Mouse (Mus musculus) left cerebral cortex, postnatal 10 days (tissue): ENCODE results near the gene Csrp1. TPM values are rescaled to one million over a fixed set of nuclear protein-coding genes. Genes with fewer than 3 reads are reported as not detected.

Experiments
- DNase-seq, 2 experiments: peaks; one replicate each; pipeline ENCODE4 v3.0.0; 2021 to 2022; ENCODE audit warnings: low spot score in 2 of 2, mixed read lengths in 1 of 2; ENCODE audit errors: extremely low spot score in 1 of 2
- intact Hi-C: fragments of 180-260 bp; cut with DNase I; formaldehyde crosslinking; loops from one replicate; pipeline ENCODE4 v1.15.1; 2025
- total RNA-seq, 2 experiments: library from RNA; stranded (reverse); gene quantifications; 2 replicates each; pipeline ENCODE4 v1.2.3; 2021

The Csrp1 gene
- total RNA-seq, 2 experiments from 2014 or later = 67.3 to 85.0 TPM

DNA sequence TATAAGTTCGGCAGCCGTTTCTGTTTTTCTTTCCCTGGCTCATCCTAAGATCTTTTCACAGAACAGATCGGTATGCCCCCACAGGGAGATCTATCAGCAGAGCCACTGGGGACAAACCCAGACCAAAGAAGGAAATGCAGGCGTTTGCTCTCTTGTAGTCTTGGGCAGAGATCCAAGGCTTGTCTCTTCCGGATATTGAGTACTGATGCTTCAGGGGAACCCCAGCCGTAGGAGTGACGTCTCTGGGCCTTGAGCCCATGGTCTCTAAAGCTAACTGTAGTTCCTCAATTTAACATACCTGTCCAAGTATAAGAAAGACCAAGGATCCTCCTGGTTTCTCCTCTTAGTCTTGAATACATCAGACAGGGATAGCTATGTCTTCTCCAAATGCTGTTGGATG lies 6.1 kb downstream of the Csrp1 start:
- no peak for DNase-seq

DNA sequence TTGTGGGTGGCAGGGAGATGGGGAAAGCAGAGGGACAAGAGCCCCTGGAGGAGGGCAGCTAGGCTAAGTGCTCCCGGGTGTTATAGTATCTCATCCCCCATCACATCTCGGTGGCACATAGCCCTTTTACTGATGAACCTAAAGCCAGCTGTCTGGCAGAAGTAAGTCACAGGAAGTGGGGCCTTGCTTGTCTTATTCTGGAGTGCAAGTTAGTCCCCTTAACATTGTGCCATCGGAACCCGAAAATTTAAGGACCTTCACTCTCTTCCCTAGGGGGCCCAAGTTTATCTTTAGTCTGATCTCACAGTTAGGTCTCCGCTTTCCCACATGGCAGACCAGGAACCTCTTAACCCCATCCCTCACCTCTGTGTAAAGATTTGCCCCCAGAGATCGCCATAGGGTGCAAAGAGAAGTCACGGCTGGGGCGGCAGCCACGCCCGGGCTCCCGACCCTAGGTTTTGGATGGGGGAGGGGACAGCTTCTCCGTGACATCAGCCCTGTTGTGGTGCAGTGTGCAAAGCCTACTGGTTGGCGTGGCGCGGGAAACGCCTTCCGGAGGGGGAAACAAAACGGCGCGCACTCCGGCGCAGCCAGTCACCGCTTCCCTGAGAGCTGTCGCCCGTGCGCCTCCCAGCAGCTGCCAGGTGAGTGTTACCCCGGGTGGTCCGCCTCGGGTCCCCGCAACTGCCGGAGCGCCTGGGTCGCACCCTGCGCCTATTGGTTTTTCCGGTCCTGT lies 8.9 kb downstream of the Csrp1 start:
- intact Hi-C loops = loop anchor here (10.0 kb wide), 1 partner anchor 216 kb away; no protein-coding TSS in a partner anchor
- peak; percentile 66 to 91 for DNase-seq

More for the DNA sequence above, 6.1 kb downstream of the Csrp1 start:
- intact Hi-C loops = loop anchor here (10.0 kb wide), 1 partner anchor 219 kb away; no protein-coding TSS in a partner anchor

DNA sequence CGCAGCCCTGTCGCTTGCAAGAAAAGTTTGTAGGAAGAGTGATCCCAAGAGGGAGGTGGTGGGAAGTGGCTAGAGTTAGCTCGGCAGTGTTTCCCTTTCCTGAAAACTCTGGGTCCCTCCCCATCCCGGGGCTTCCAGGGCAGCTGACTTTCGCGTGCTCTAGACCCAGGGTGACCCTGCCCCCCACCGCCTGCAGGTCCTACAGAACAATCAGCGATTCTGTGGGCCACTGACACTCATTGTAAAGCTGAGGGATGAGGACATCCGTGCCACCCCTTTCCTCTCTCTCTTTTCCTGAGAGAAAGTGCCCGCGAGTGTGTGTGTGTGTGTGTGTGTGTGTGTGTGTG lies 9.5 kb downstream of the Csrp1 start:
- DNase-seq = peak in 1 of 2 experiments; percentile 65
- intact Hi-C loops = loop anchor here (10.0 kb wide), 1 partner anchor 215 kb away; no protein-coding TSS in a partner anchor

DNA sequence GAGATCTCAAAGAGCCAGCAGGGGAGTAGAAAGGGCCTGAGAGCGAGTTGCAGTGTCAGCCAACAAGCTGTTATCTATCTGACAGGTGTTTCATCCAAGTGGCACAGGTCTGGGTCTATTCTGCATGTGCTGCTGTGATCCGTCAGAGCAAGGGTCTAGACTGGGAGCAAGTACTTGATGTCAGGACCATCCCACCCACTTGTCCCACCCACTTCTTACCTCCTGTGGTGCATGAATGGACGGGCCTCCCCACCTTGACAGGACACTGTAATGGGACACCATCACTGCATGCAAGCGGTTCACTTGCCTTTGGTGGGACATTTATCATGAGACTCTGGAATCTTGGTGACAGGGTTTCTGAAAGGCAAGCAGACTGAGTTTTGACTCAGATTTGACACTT lies 10.0 kb downstream of the Csrp1 start:
- no peak for DNase-seq
- intact Hi-C loops = loop anchor here (10.0 kb wide), 1 partner anchor 215 kb away; no protein-coding TSS in a partner anchor

DNA sequence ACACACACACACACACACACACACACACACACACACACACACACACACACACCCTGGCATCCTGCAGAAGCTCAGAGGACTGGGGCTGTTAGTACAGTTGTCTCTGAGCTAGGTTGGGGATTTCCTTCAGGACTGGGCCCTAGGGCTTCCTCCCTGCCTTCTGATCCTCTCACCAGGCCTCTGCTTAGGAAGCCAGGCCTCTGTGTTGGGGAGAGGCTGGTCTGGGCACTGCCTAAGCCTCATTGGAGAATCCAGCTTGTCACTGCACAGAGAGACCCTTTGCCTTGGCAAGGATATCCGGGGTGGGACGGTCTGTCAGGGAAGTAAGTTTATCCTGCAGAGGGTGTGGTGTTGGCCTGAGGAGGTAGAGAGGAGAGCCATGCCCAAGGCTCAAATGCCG lies 10.4 kb downstream of the Csrp1 start:
- intact Hi-C loops = no loop called here
- no peak for DNase-seq

DNA sequence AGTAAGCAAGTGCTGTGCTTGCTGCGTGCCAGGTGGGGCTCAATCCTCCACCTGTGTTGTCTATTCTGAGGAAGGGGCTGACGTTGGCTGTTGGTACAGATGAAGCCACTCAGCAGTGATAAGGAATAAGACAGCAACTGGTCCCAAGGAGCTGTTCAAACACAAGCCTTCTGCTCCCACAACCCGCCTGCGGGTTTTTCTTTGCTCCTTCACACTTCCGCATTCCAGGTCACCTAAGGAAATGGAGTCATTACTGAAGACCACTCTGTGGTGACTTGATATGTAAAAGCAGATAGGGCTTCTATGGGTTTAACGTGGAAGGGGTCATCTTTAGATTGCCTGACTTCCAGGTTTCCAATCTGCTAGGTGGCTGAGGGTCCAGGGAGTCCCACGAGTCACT lies 11.5 kb downstream of the Csrp1 start:
- intact Hi-C loops = no loop called here
- DNase-seq = no peak

DNA sequence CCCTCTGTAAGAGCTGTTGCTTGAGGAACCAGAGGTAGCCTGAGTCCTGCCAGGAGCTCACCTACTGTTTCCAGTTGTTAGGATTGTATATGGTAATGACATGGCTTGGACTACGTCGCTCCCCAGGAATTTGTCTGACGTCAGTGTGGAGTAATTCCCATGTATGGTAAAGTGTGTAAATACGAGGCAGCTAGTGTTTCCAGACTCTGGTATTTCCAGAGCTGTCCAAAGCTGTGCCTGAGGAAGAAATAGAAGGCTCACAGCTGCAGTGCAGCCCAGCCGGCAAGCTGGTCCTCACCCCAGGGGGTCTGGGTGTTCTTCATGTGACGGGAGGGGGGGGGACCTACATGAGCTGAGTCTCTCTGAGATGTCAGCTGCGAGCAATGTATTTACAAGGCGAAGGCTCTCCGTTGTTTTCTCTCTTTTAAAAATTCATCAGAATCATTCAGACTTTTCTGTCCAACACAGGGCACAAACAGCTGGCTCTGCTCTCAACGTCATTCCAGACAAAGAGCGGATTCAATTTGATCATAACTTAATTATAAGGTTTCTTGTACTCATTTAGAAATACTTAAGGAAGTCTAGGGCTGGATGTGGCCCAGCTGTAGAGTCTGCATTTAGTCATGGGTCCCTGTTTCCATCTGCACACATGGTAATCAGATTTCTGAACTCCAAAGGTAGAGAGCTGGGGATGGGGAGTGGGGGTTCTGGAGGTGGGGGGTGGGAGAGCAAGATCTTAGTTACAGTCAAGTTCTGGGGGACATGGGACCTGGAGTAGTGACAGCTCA lies 12.2 kb downstream of the Csrp1 start:
- intact Hi-C loops = no loop called here
- peak in 1 of 2 experiments; percentile 79 for DNase-seq

DNA sequence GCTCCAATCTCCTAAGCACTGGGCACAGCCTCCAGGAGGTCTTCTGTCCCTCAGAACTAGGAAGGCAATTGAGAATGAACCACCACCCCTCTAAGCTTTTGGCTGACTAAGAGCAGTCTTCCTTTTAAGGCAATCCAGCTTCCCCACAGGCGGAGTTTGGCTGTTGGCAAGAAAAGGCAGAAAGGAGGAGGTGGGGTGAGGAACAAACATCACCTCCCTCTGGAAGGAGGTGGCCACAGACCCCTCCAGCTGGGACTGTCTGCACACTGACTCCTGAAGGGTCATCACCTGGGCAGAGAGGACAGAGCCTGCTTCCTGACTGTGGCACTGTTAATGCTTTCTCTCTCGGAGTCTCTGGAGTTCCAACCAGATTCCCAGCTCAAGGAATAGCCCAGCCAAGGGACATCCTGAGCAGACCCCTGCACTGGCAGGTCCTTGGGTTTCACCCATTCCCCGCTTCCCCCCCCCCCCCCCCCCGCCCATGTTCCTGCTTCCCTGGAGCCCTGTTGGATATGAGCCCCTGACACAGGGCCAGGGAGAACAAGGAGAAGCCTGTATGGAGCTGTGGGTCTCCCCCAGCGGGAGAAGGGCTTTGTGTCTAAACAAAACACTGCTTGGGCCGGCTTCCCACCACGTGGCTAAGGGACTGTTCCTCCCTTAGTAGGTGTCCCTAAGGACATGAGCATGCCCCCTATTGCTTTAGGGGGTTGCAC lies 14.5 kb downstream of the Csrp1 start:
- intact Hi-C loops = no loop called here
- peak; percentile 57 to 77 for DNase-seq

DNA sequence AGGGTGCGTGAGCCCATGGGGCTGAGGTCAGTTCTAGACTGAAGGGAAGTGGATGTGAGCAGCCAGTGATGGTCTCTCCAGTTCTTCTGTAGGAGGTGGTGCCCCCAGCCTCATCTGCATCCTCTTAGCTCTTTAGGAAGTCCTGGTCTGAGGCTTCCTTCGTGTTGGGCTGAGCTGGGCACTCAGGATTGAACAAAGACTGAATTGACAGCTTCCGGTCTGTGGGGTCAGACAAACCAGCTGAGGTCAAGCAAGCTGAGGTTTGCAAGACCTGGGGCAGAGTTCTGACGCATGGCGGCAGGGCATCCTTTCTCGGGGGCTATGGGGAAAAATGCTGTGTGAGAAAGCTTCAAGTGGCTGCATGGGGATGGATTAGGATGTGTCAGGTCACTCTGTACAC lies 15.6 kb downstream of the Csrp1 start:
- intact Hi-C loops = no loop called here
- DNase-seq = no peak

DNA sequence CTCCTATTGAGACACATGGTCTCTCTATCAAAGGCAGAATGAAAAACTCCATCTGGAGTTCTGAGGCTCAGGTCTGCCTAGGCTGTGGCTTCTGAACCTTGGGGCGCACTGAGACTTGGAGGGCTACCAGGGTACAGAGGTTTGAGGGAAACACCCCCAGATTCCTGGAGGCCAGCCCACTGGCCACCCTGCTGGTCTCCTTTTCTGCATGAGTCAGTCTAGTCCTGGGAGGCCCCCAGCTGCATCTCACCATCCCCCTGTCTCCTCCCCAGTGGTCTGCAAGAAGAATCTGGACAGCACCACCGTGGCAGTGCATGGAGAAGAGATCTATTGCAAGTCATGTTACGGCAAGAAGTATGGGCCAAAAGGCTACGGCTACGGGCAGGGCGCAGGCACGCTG lies 25.1 kb downstream of the Csrp1 start:
- no peak for DNase-seq
- intact Hi-C loops = no loop called here

DNA sequence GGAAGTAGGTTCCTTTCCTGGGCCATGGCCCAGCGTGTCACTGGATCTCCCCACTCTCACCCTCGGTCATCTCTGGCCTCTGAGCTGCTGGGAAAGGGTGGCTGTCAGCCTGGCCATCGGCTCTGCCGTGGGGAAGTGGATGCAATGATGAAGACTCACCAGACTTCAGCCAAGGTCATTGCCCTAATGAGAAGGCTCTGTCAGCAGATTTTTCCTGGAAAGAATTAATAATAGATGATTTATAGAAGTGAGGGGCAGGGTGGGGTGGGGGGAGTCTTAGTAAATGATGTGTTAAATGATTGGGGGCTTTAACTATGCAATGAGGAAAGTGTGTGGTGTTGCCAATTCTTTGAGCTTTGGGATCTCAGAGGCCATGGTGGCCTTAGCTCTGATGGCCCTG lies 26.4 kb downstream of the Csrp1 start:
- DNase-seq = no peak
- intact Hi-C loops = no loop called here

DNA sequence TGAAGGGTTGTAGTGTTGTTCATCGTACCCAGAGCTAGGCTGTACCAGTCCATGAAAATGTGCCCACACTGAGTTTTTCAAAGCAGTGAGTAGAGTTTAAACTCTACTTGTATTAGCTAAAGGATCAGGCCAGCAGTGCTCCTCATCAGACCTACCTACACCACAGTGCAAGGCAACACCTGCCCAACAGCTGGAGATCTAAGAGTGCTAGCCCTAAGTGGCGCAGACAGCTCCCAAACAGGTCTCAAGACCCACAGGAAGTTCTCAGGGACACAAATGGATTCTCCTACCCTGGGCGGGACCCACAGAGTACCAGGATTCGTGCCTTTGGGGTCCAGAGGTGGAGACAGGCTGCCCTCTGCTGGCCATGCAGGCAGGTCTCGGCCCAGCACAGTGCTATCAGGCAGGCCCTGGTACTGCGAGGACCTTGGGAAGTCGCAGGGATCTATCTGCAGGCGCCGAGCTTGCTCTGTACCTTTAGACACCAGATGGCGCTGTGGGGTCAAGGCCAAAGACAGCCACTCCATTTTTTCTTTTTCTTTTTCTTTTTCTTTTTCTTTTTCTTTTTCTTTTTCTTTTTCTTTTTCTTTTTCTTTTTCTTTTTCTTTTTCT lies 33.0 kb downstream of the Csrp1 start:
- intact Hi-C loops = loop anchor here (2.0 to 10.0 kb wide), 3 partner anchors 34 to 192 kb away; no protein-coding TSS in a partner anchor
- peak; percentile 91 to 94 for DNase-seq

DNA sequence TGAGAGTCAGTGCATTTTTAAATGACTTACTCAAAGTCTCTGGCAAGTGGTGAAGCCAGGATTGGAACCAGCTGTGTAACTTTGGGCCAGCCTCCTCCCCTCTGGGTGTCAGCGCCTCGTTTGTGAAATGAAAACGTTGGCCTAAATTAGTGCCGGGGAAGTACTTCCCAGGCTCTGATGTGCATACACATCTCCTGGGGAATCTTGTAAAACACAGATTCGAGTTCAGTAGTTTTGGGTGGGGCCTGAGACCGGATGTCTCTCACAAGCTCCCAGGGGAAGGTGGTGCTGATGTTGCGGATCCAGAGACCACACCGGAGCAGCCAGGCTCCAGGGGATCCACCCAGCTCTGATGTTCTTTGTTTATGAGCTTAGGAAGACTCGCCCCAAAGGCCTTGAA lies 35.4 kb downstream of the Csrp1 start:
- intact Hi-C loops = loop anchor here (10.0 kb wide), 1 partner anchor 190 kb away; no protein-coding TSS in a partner anchor
- no peak for DNase-seq

DNA sequence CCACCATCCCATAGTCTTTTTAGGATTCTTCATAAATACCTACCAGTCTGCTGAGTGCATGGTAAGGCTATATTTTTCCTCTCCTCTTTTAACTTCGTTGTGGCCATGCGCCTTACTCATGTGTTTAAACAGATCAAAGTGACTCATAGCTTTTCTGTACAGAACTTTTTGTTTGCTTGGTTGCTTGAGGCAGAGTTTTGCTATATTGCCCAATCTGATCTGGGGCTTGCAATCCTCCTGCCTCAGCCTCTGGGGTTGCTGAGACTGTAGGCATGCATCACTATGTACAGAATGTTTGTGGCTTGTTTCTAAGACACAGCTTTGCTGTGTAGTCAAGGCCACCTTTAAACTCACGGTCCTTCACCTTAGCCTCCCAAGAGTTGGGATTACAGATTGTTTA lies 36.1 kb downstream of the Csrp1 start:
- DNase-seq = no peak
- intact Hi-C loops = loop anchor here (10.0 kb wide), 1 partner anchor 189 kb away; no protein-coding TSS in a partner anchor

DNA sequence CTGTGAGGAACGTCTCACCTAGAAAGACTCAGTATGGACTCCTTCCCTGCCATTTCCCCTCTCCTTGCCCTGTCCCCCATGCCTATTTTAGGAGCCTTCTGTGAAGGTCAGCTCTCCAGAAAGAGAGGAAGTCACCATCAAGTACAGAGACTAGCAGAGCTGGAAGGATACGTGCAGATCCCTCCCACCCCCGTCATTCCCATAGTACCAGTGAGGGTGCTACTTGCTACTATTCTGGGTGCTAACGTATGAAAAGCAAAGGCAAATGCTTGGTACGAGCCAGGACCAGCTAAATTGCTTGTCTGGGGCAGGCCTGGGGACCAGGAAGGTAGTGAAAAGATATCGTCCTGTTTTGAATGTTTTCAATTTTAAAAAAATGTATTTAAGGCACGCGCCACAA lies 37.4 kb downstream of the Csrp1 start:
- intact Hi-C loops = loop anchor here (10.0 kb wide), 1 partner anchor 188 kb away; no protein-coding TSS in a partner anchor
- DNase-seq = no peak

DNA sequence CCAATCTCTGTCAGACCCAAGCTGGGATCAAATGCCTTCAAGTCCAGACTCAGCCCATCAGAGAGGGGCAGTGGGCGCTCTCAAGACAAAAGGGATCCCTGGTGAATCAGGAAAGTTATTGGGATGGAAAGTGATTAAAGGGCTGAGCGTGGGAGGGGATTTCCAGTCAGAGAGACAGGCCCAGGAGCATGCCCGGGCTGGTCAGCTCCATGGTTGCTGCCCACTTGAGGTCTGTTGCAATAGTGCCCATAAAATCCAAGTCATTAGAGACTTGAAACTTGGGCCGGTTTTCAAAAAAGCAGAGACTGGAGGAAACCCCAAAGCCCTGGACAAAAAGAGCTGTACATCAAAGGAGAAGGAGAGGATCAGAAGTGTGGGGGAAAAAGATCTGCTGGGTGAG lies 39.8 kb downstream of the Csrp1 start:
- DNase-seq = no peak
- intact Hi-C loops = loop anchor here (10.0 kb wide), 1 partner anchor 185 kb away; no protein-coding TSS in a partner anchor

DNA sequence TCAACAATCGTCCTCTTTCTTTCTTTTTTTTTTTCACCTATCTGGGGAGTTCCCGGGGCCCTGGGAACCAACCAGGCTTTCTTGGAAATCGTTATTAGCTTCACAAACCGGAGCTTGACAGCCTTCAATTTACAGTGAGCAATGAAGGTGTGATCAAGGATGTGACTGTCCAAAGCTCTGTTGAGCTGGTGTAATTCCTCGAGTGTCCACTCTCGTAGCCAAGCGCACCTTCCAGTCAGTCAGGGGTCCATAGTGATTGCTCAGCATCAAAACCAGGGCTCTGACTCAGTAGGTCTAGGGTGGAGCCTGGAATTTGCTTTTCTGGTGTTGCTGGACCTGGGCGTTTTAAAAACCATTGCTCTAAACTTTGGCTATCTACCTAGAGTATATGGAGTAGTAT lies 40.4 kb downstream of the Csrp1 start:
- DNase-seq = no peak
- intact Hi-C loops = no loop called here

DNA sequence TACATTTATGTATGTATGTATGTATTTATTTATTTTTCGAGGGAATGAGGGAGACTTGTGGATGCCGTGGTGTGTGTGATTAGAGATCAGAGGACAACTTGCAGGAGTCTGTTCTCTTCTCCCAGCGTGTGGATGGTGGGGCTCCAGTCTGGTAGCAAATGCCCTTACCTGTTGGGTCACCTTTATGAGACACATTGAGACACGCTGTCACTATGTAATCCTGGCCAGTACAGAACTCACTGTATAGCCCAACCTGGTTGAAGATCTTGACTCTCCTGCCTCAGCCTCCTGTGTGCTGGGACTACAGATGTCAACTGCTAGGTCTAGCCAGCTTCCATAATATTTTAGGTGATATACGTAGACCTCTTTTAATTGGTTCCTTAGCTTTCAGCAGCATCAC lies 41.9 kb downstream of the Csrp1 start:
- intact Hi-C loops = no loop called here

More for the DNA sequence above, 41.9 kb downstream of the Csrp1 start:
- DNase-seq = no peak
